ENCODE assay signal across 9 mouse cellular contexts in the genomic region with DNA sequence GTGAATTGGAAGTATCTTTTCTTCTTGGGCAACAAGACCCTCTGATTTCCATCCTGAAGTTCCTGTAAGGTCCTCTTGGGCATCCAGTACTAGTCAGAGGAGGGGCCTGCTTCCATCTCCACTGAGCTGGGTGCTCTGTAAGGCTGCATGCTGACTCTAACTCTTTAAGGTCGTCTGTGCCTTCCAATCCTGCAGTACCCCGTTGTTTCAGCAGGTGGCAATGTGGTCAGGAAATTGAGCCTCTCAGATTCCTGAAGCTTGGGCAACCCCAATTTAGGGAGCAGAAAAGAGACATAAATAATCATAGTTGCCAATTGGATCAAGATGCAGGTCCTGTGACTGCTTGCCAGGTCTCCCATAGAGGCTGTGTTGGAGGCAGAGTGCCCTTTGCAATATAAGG. TPM values are rescaled to one million over a fixed set of nuclear protein-coding genes. Genes with fewer than 3 reads are reported as not detected.
DNase-seq lines count a peak whose midpoint lies in the region; ATAC-seq lines count a peak whose summit lies in the region.
"Had no signal": no experiment of that assay in that cellular context is flagged by ENCODE, and none has a peak within 500 bp of the region (broad histone marks: within the 10 kb centered on the region; RNA-seq: fewer than 3 reads in every experiment).

No protein-coding gene starts in this region.

- intact Hi-C loops in left cerebral cortex, postnatal 14 days (cut with DNase I), result loop anchor here (5.0 kb wide), 1 partner anchor 80 kb away; no protein-coding TSS in a partner anchor

- H3K4me3 ChIP-seq in heart, embryonic 12.5 days, result no peak overlapping the region
- no peak overlapping the region for H3K4me3 ChIP-seq in heart, embryonic 10.5 days
- no peak overlapping the region for H3K4me3 ChIP-seq in forebrain, embryonic 15.5 days
- no peak overlapping the region for H3K4me3 ChIP-seq in midbrain, embryonic 14.5 days (replicated peaks; ENCODE audit: low read depth, low read length)
- H3K4me3 ChIP-seq: megakaryocyte, embryonic 14.5 days had no signal

- H3K9me3 ChIP-seq in heart, embryonic 12.5 days (replicated peaks), result no peaks in the 10 kb centered on the region
- no peaks in the 10 kb centered on the region for H3K9me3 ChIP-seq in heart, embryonic 10.5 days
- H3K9me3 ChIP-seq in forebrain, embryonic 15.5 days, result no peaks in the 10 kb centered on the region
- H3K9me3 ChIP-seq in midbrain, embryonic 14.5 days (ENCODE audit: control insufficient read depth, low read length), result no peaks in the 10 kb centered on the region
- H3K9me3 ChIP-seq: megakaryocyte, embryonic 14.5 days had no signal

- no peaks in the 10 kb centered on the region for H3K27me3 ChIP-seq in heart, embryonic 12.5 days (replicated peaks)
- H3K27me3 ChIP-seq in heart, embryonic 10.5 days (ENCODE audit: insufficient read depth, poor library complexity, severe bottlenecking), result no peaks in the 10 kb centered on the region
- H3K27me3 ChIP-seq in forebrain, embryonic 15.5 days, result no peaks in the 10 kb centered on the region
- H3K27me3 ChIP-seq in midbrain, embryonic 14.5 days (ENCODE audit: control insufficient read depth, insufficient read depth, low read length), result peaks cover 7% of the 10 kb centered on the region; the same call in 1 of the 2 replicates

- H3K36me3 ChIP-seq in heart, embryonic 12.5 days, result no peaks in the 10 kb centered on the region
- H3K36me3 ChIP-seq in heart, embryonic 10.5 days, result no peaks in the 10 kb centered on the region
- H3K36me3 ChIP-seq in forebrain, embryonic 15.5 days, result no peaks in the 10 kb centered on the region
- H3K36me3 ChIP-seq in midbrain, embryonic 14.5 days (ENCODE audit: control insufficient read depth, insufficient read depth, low read length), result no peaks in the 10 kb centered on the region

- no peak overlapping the region for H3K27ac ChIP-seq in heart, embryonic 12.5 days (ENCODE audit: poor library complexity, severe bottlenecking)
- H3K27ac ChIP-seq in heart, embryonic 10.5 days, result no peak overlapping the region
- H3K27ac ChIP-seq in forebrain, embryonic 15.5 days (replicated peaks), result no peak overlapping the region
- no peak overlapping the region for H3K27ac ChIP-seq in midbrain, embryonic 14.5 days (replicated peaks; ENCODE audit: low read depth, low read length)

- WGBS in heart, embryonic 12.5 days, result 4% methylated on average over 2 of the region's 2 CpGs
- 1% methylated on average over 2 of the region's 2 CpGs for WGBS in heart, embryonic 10.5 days
- 2% methylated on average over 2 of the region's 2 CpGs for WGBS in forebrain, embryonic 15.5 days
- WGBS in midbrain, embryonic 14.5 days, result 3% methylated on average over 2 of the region's 2 CpGs

- 0 out of 2 replicates have a peak, but pooled peaks have one; percentile 44 for ATAC-seq in heart, embryonic 12.5 days (ENCODE audit: insufficient number of reproducible peaks, low FRiP score)
- peak; percentile 49; the same call in 1 of the 2 replicates for ATAC-seq in forebrain, embryonic 15.5 days (replicated peaks)
- ATAC-seq in midbrain, embryonic 14.5 days (ENCODE audit: low FRiP score, low TSS enrichment), result peak; percentile 17; the same call in 1 of the 2 replicates

- H3K4me1 ChIP-seq in heart, embryonic 12.5 days (replicated peaks), result no peaks in the 10 kb centered on the region
- H3K4me1 ChIP-seq in heart, embryonic 10.5 days, result no peaks in the 10 kb centered on the region
- no peaks in the 10 kb centered on the region for H3K4me1 ChIP-seq in forebrain, embryonic 15.5 days
- no peaks in the 10 kb centered on the region for H3K4me1 ChIP-seq in midbrain, embryonic 14.5 days (ENCODE audit: control insufficient read depth, insufficient read depth, low read length)
- H3K4me1 ChIP-seq: megakaryocyte, embryonic 14.5 days had no signal

- no peak overlapping the region for H3K4me2 ChIP-seq in heart, embryonic 12.5 days
- no peak overlapping the region for H3K4me2 ChIP-seq in forebrain, embryonic 15.5 days (replicated peaks)
- H3K4me2 ChIP-seq in midbrain, embryonic 14.5 days (ENCODE audit: low read length), result no peak overlapping the region

- no peak overlapping the region for H3K9ac ChIP-seq in heart, embryonic 12.5 days
- H3K9ac ChIP-seq in forebrain, embryonic 15.5 days (replicated peaks), result no peak overlapping the region
- no peak overlapping the region for H3K9ac ChIP-seq in midbrain, embryonic 14.5 days (replicated peaks; ENCODE audit: low read length)

- DNase-seq in heart, embryonic 10.5 days (ENCODE audit: low spot score), result no peak
- peak; percentile 82 for DNase-seq in brain, adult 2 months (ENCODE audit: low read depth, low spot score)
- DNase-seq in induced T-regulatory cell, adult 2 months (ENCODE audit: low read depth), result peak; percentile 73
- peak; percentile 79 to 81 for DNase-seq in left cerebral cortex, postnatal 14 days (ENCODE audit: low spot score in 2 of 2)
- peak; percentile 88 for DNase-seq in midbrain, embryonic 14.5 days
- peak; percentile 42 to 81 for DNase-seq in spleen, postnatal 4 days (ENCODE audit: low spot score in 2 of 2)

RNA-seq across cellular contexts. Expression of a gene that starts 31.5 kb away (rescaled TPM):
- 18.7 and 20.3 TPM in 2 replicates for polyA plus RNA-seq in heart, embryonic 12.5 days (2016; fragmentation: Nextera tagmentation; extraction: Ambion mirVana)
- polyA plus RNA-seq in heart, embryonic 10.5 days (2016; fragmentation: Nextera tagmentation; extraction: Ambion mirVana), result 18.5 and 30.7 TPM in 2 replicates
- 11.6 and 13.9 TPM in 2 replicates for polyA plus RNA-seq in forebrain, embryonic 15.5 days (2015; fragmentation: Nextera tagmentation; extraction: Ambion mirVana)
- total RNA-seq in left cerebral cortex, postnatal 14 days (2021), result under 1 TPM; 0.74 to 0.81 TPM
- polyA plus RNA-seq in midbrain, embryonic 14.5 days (2014; fragmentation: Nextera tagmentation; extraction: Ambion mirVana), result 3.3 and 7.9 TPM in 2 replicates
